Mouse (Mus musculus): ENCODE data around the gene Tmod3. TPM values are rescaled to one million over a fixed set of nuclear protein-coding genes. Genes with fewer than 3 reads are reported as not detected.

Gene Tmod3
- total RNA-seq, 2 experiments from 2014 or later, result 112 to 123 TPM

Other genes starting within 250 kb of the Tmod3 start
- gene Bcl2l10, start 211.9 kb downstream of the Tmod3 start, total RNA-seq (2021), result not detected
- gene Mapk6, start 149.7 kb downstream of the Tmod3 start, total RNA-seq (2021), result 10 to 100 TPM; 47.8 to 49.8 TPM
- 10 to 100 TPM; 21.8 to 23.2 TPM for gene Leo1, start 118.1 kb downstream of the Tmod3 start, total RNA-seq (2021)
- 1 to 10 TPM; 5.0 to 6.6 TPM for gene Tmod2, start 51.7 kb upstream of the Tmod3 start, total RNA-seq (2021)
- 10 to 100 TPM in 1 of 2 experiments, 1 to 10 TPM in 1; 9.8 to 11.2 TPM for gene Lysmd2, start 66.1 kb upstream of the Tmod3 start, total RNA-seq (2021)
- under 1 TPM; 0.32 to 0.86 TPM for gene Scg3, start 124.4 kb upstream of the Tmod3 start, total RNA-seq (2021)
- gene Bmp5, start 215.7 kb upstream of the Tmod3 start, total RNA-seq (2021), result 1 to 10 TPM; 1.9 TPM

All from heart, postnatal 10 days (tissue).